Mouse (Mus musculus) intestine, embryonic 14.5 days (tissue): ENCODE results near the gene Zc3h12c. TPM values are rescaled to one million over a fixed set of nuclear protein-coding genes. Genes with fewer than 3 reads are reported as not detected.
"Not testable (repeated sequence)": the region's sequence is repeated elsewhere in the genome, so short reads cannot be mapped to it uniquely, and the experiment has no call there.

ENCODE experiments used
- ATAC-seq: fragments of 200-750 bp; cut with Nextera tagmentation; replicated peaks from 2 replicates; pipeline ENCODE4 v1.8.0; 2017; ENCODE audit warnings: low read depth, moderate number of reproducible peaks, moderate TSS enrichment, moderate library complexity; ENCODE audit not compliant: low FRiP score, low TSS enrichment
- DNase-seq: peaks from one replicate; pipeline ENCODE4 v3.0.0-alpha.2; 2018; ENCODE audit warnings: low spot score
- H3K27ac ChIP-seq: fragments of 300-500 bp; sonication (generic); 2 replicates; pipeline ENCODE4 v1.5.1; 2014; ENCODE audit warnings: low read depth, mild to moderate bottlenecking, control low read depth
- H3K27me3 ChIP-seq: fragments of 300-500 bp; sonication (generic); replicated peaks from 2 replicates; pipeline ENCODE4 v1.6.1; 2014; ENCODE audit warnings: low read length, control low read depth; ENCODE audit not compliant: control insufficient read depth, insufficient read depth
- H3K36me3 ChIP-seq: fragments of 300-500 bp; sonication (generic); 2 replicates; pipeline ENCODE4 v1.6.1; 2014; ENCODE audit warnings: low read length, control low read depth; ENCODE audit not compliant: control insufficient read depth, insufficient read depth
- H3K4me1 ChIP-seq: fragments of 300-500 bp; sonication (generic); replicated peaks from 2 replicates; pipeline ENCODE4 v1.6.1; 2014; ENCODE audit warnings: low read length, control low read depth, mixed read lengths; ENCODE audit not compliant: control insufficient read depth, insufficient read depth
- H3K4me2 ChIP-seq: fragments of 300-500 bp; sonication (generic); 2 replicates; pipeline ENCODE4 v1.6.1; 2014; ENCODE audit warnings: low read length
- H3K4me3 ChIP-seq: fragments of 300-500 bp; sonication (generic); 2 replicates; pipeline ENCODE4 v1.5.1; 2014; ENCODE audit warnings: low read depth, low read length, control low read depth, mixed read lengths
- H3K9ac ChIP-seq: fragments of 300-500 bp; sonication (generic); 2 replicates; pipeline ENCODE4 v1.6.1; 2014; ENCODE audit warnings: mild to moderate bottlenecking, low read length
- H3K9me3 ChIP-seq: fragments of 300-500 bp; sonication (generic); 2 replicates; pipeline ENCODE4 v1.6.1; 2016; ENCODE audit warnings: low read length, control low read depth; ENCODE audit not compliant: control insufficient read depth
- WGBS: fragments of 180-500 bp; shearing (Covaris S2); extraction: QIAGEN DNeasy Blood & Tissue Kit; methylation state at CpG from one replicate; pipeline ENCODE4 v1.1.7; 2014; 5-methylcytosine and 5-hydroxymethylcytosine counted together
- polyA plus RNA-seq: library from polyadenylated mRNA; unstranded; fragments of >200 nt; fragmentation: Nextera tagmentation; extraction: Ambion mirVana; gene quantifications from 2 replicates; pipeline ENCODE4 v1.2.1, GENCODE M21; 2014

The Zc3h12c gene
- polyA plus RNA-seq, 1 experiment from 2014 or later: 4.0 TPM

GRCm38 (mm10) chr9:52093108-52093507 lies 75.3 kb downstream of the Zc3h12c start:
- ATAC-seq (no peak), DNase-seq (no peak)
- 0 out of 2 replicates have a peak, but pooled peaks cover 1% of the 10 kb centered on the region for H3K27me3 ChIP-seq
- H3K9me3 ChIP-seq: no peaks in the 10 kb centered on the region
- H3K4me3 ChIP-seq: no peak overlapping the region
- H3K27ac ChIP-seq: no peak overlapping the region
- peaks cover 16% of the 10 kb centered on the region for H3K36me3 ChIP-seq
- no peaks in the 10 kb centered on the region for H3K4me1 ChIP-seq
- WGBS: 61% methylated on average over 8 of the region's 8 CpGs
- no peak overlapping the region for H3K4me2 ChIP-seq
- H3K9ac ChIP-seq: no peak overlapping the region

GRCm38 (mm10) chr9:52092311-52092710 lies 76.1 kb downstream of the Zc3h12c start:
- ATAC-seq: no peak
- no peaks in the 10 kb centered on the region for H3K4me1 ChIP-seq
- H3K4me3 ChIP-seq: no peak overlapping the region
- peaks cover 24% of the 10 kb centered on the region for H3K36me3 ChIP-seq
- no peak overlapping the region for H3K27ac ChIP-seq
- H3K9me3 ChIP-seq: no peaks in the 10 kb centered on the region
- no peak for DNase-seq
- WGBS: 91% methylated on average over 5 of the region's 5 CpGs
- H3K27me3 ChIP-seq: no peaks in the 10 kb centered on the region
- no peak overlapping the region for H3K9ac ChIP-seq
- no peak overlapping the region for H3K4me2 ChIP-seq

GRCm38 (mm10) chr9:52091752-52092151 lies 76.6 kb downstream of the Zc3h12c start:
- ATAC-seq (no peak), DNase-seq (no peak)
- 94% methylated on average over 9 of the region's 9 CpGs for WGBS
- Histone ChIP-seq H3K4me2 (no peak overlapping the region), H3K9me3 (no peaks in the 10 kb centered on the region), H3K4me1 (no peaks in the 10 kb centered on the region), H3K4me3 (no peak overlapping the region), H3K27me3 (no peaks in the 10 kb centered on the region), H3K36me3 (peaks cover 29% of the 10 kb centered on the region), H3K9ac (no peak overlapping the region), H3K27ac (no peak overlapping the region)

- Histone ChIP-seq H3K4me3 (no peak overlapping the region), H3K9me3 (no peaks in the 10 kb centered on the region), H3K36me3 (peaks cover 78% of the 10 kb centered on the region), H3K27ac (no peak overlapping the region), H3K9ac (no peak overlapping the region), H3K4me2 (no peak overlapping the region), H3K4me1 (no peaks in the 10 kb centered on the region), H3K27me3 (no peaks in the 10 kb centered on the region)
- no peak for ATAC-seq
- DNase-seq: peak; percentile 51
- WGBS: 76% methylated on average over 4 of the region's 4 CpGs
These were observed 86.0 kb downstream of the Zc3h12c start for GRCm38 (mm10) chr9:52082414-52082813.

- H3K36me3 ChIP-seq: peaks cover 78% of the 10 kb centered on the region
- no peaks in the 10 kb centered on the region for H3K4me1 ChIP-seq
- H3K27me3 ChIP-seq: no peaks in the 10 kb centered on the region
- H3K9me3 ChIP-seq: no peaks in the 10 kb centered on the region
- H3K27ac ChIP-seq: no peak overlapping the region
- H3K4me2 ChIP-seq: no peak overlapping the region
- no peak overlapping the region for H3K4me3 ChIP-seq
- DNase-seq: no peak
- WGBS: 67% methylated on average over 2 of the region's 2 CpGs
- ATAC-seq: no peak
- H3K9ac ChIP-seq: no peak overlapping the region
These were observed 86.4 kb downstream of the Zc3h12c start for GRCm38 (mm10) chr9:52081979-52082378.

- Histone ChIP-seq H3K9ac (no peak overlapping the region), H3K27me3 (no peaks in the 10 kb centered on the region), H3K4me1 (no peaks in the 10 kb centered on the region), H3K9me3 (no peaks in the 10 kb centered on the region), H3K4me3 (no peak overlapping the region), H3K27ac (no peak overlapping the region), H3K36me3 (peaks cover 80% of the 10 kb centered on the region), H3K4me2 (no peak overlapping the region)
- 87% methylated on average over 1 of the region's 1 CpGs for WGBS
- ATAC-seq (no peak), DNase-seq (no peak)
These were observed 90.7 kb downstream of the Zc3h12c start for GRCm38 (mm10) chr9:52077692-52078091.

GRCm38 (mm10) chr9:52076089-52076488 lies 92.3 kb downstream of the Zc3h12c start:
- no peak overlapping the region for H3K4me3 ChIP-seq
- no peaks in the 10 kb centered on the region for H3K9me3 ChIP-seq
- no peaks in the 10 kb centered on the region for H3K4me1 ChIP-seq
- H3K36me3 ChIP-seq: peaks cover 79% of the 10 kb centered on the region
- no peak overlapping the region for H3K4me2 ChIP-seq
- H3K27me3 ChIP-seq: no peaks in the 10 kb centered on the region
- no peak for ATAC-seq
- DNase-seq: no peak
- H3K27ac ChIP-seq: no peak overlapping the region
- 94% methylated on average over 2 of the region's 2 CpGs for WGBS
- no peak overlapping the region for H3K9ac ChIP-seq

GRCm38 (mm10) chr9:52072202-52072601 lies 96.2 kb downstream of the Zc3h12c start:
- no peak for ATAC-seq
- Histone ChIP-seq H3K4me2 (no peak overlapping the region), H3K9ac (no peak overlapping the region), H3K36me3 (peaks cover 84% of the 10 kb centered on the region), H3K4me1 (no peaks in the 10 kb centered on the region), H3K9me3 (no peaks in the 10 kb centered on the region), H3K27me3 (no peaks in the 10 kb centered on the region), H3K4me3 (no peak overlapping the region), H3K27ac (no peak overlapping the region)
- DNase-seq: no peak

- not testable (repeated sequence) for H3K27me3 ChIP-seq, H3K9me3 ChIP-seq, H3K4me3 ChIP-seq, H3K9ac ChIP-seq, H3K4me2 ChIP-seq, H3K4me1 ChIP-seq, ATAC-seq, H3K27ac ChIP-seq, DNase-seq
- peaks cover 81% of the 10 kb centered on the region for H3K36me3 ChIP-seq
These were observed 97.0 kb downstream of the Zc3h12c start for GRCm38 (mm10) chr9:52071352-52071751.
